Mouse (Mus musculus) bone marrow macrophage, adult 2 months (primary cell): ENCODE measurements at regions not wholly inside any gene's neighbourhood (a gene's known extent, or its start where the extent isn't known, plus 50 kb on each side); places are given as distances from the start of the nearest gene placed in this dataset.

ENCODE experiments used
- H3K27ac ChIP-seq: 2 replicates; pipeline ENCODE4 v1.5.1; 2012; ENCODE audit warnings: low read depth, low read length; ENCODE audit not compliant: insufficient read depth
- H3K4me1 ChIP-seq: 2 replicates; pipeline ENCODE4 v1.6.1; 2012; ENCODE audit warnings: low read length; ENCODE audit not compliant: control insufficient read depth, insufficient read depth
- H3K4me3 ChIP-seq: 2 replicates; pipeline ENCODE4 v1.5.1; 2012; ENCODE audit warnings: mild to moderate bottlenecking, low read length, moderate library complexity; ENCODE audit not compliant: insufficient read depth
- CTCF ChIP-seq: IDR thresholded peaks from 2 replicates; pipeline ENCODE4 v1.5.1; 2012; ENCODE audit warnings: low read depth, mild to moderate bottlenecking, low read length, moderate library complexity
- POLR2A ChIP-seq: IDR thresholded peaks from 2 replicates; pipeline ENCODE4 v1.6.1; 2012; ENCODE audit warnings: mild to moderate bottlenecking, low read depth, low read length, borderline replicate concordance

DNA sequence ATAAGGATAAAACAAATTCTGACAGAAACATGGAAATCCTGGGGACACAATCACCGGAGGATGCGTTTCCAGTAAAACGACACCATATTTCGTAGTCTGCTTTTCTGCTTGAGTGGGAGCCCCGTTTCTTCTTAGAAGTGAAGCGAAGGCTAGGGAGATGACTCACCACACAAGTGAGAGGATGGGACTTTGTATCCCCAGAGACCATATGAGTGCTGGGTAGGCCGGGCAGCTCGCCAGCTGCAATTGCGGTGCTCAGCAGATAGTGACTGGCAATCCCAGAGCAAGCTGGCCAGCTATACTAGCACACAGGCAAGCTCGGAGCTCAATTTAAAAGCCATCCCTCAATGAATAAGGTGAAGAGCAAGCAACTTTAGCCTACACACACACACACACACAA, 50.3 kb upstream of the Mapk10 start:
- TF ChIP-seq POLR2A = no peak
- no peak for TF ChIP-seq CTCF
- no peaks in the 10 kb centered on the region for H3K4me1 ChIP-seq
- H3K27ac ChIP-seq = no peak overlapping the region
- no peak overlapping the region for H3K4me3 ChIP-seq
